In genomic region chr10:5805731-5806307, GRCm38 (mm10) we compare ENCODE assay signal across 8 mouse cellular contexts. TPM values are rescaled to one million over a fixed set of nuclear protein-coding genes. Genes with fewer than 3 reads are reported as not detected.
DNase-seq lines count a peak whose midpoint lies in the region; ATAC-seq and TF ChIP-seq lines count a peak whose summit lies in the region.

No protein-coding gene starts in this region.

- peak overlapping the region; percentile 96 for H3K9ac ChIP-seq in ES-E14 (ENCODE audit: insufficient read depth, low read depth, low read length, poor library complexity, severe bottlenecking)
- H3K9ac ChIP-seq in forebrain, embryonic 12.5 days = peak overlapping the region; percentile 58
- H3K9ac ChIP-seq in heart, postnatal 0 days (replicated peaks; ENCODE audit: low read depth, low read length) = peak overlapping the region; percentile 53
- H3K9ac ChIP-seq in liver, embryonic 15.5 days = peak overlapping the region; percentile 69
- peak overlapping the region; percentile 67 for H3K9ac ChIP-seq in neural tube, embryonic 11.5 days (ENCODE audit: low read length)
- H3K9ac ChIP-seq in stomach, postnatal 0 days (ENCODE audit: low read length) = peak overlapping the region; percentile 58

- peak overlapping the region; percentile 92 for H3K27ac ChIP-seq in ES-E14 (ENCODE audit: insufficient read depth, low read depth, low read length, poor library complexity, severe bottlenecking)
- H3K27ac ChIP-seq in forebrain, embryonic 12.5 days = peak overlapping the region; percentile 93
- H3K27ac ChIP-seq in heart, postnatal 0 days (ENCODE audit: low read depth) = peak overlapping the region; percentile 85
- H3K27ac ChIP-seq in liver, embryonic 15.5 days (replicated peaks) = peak overlapping the region; percentile 91
- no peak overlapping the region; the same call in 1 of the 2 replicates for H3K27ac ChIP-seq in neural tube, embryonic 11.5 days (ENCODE audit: low read depth, low read length)
- peak overlapping the region; percentile 84 for H3K27ac ChIP-seq in stomach, postnatal 0 days (replicated peaks)

- in situ Hi-C loops in ES-E14 (cut with MboI; ENCODE audit: low sequenced_read_pairs in 2 of 2, unreplicated experiment in 2 of 2) = no loop called here

- peak overlapping the region; percentile 87 for H3K4me2 ChIP-seq in forebrain, embryonic 12.5 days
- peak overlapping the region; percentile 74 for H3K4me2 ChIP-seq in heart, postnatal 0 days (ENCODE audit: low read depth, low read length)
- peak overlapping the region; percentile 76 for H3K4me2 ChIP-seq in liver, embryonic 15.5 days
- H3K4me2 ChIP-seq in neural tube, embryonic 11.5 days (ENCODE audit: low read depth) = peak overlapping the region; percentile 66
- H3K4me2 ChIP-seq in stomach, postnatal 0 days (replicated peaks; ENCODE audit: low read depth) = peak overlapping the region; percentile 59

- peaks cover 18% of the 10 kb centered on the region for H3K36me3 ChIP-seq in ES-E14 (ENCODE audit: control insufficient read depth, insufficient read depth, low read length, poor library complexity, severe bottlenecking)
- H3K36me3 ChIP-seq in forebrain, embryonic 12.5 days (replicated peaks) = peaks cover 15% of the 10 kb centered on the region
- H3K36me3 ChIP-seq in heart, postnatal 0 days (replicated peaks; ENCODE audit: control insufficient read depth, insufficient read depth, low read length) = peaks cover 14% of the 10 kb centered on the region
- peaks cover 34% of the 10 kb centered on the region for H3K36me3 ChIP-seq in liver, embryonic 15.5 days (replicated peaks)
- no peaks in the 10 kb centered on the region for H3K36me3 ChIP-seq in neural tube, embryonic 11.5 days (ENCODE audit: control insufficient read depth, insufficient read depth, low read length)
- H3K36me3 ChIP-seq in stomach, postnatal 0 days (ENCODE audit: control insufficient read depth, insufficient read depth, low read length) = no peaks in the 10 kb centered on the region

- TF ChIP-seq CTCF in heart, postnatal 0 days (IDR thresholded peaks at IDR 0.05; ENCODE audit: low read depth) = no peak
- no peak for TF ChIP-seq CTCF in stomach, postnatal 0 days (IDR thresholded peaks at IDR 0.05; ENCODE audit: low read depth)

- peak; percentile 93 for ATAC-seq in cerebellum, adult (ENCODE audit: insufficient number of reproducible peaks, low FRiP score, low TSS enrichment)
- peak; percentile 93 for ATAC-seq in forebrain, embryonic 12.5 days (ENCODE audit: low FRiP score)
- ATAC-seq in heart, postnatal 0 days (ENCODE audit: insufficient read depth, low read depth) = peak; percentile 94
- peak; percentile 88 for ATAC-seq in liver, embryonic 15.5 days (ENCODE audit: insufficient read depth)
- ATAC-seq in neural tube, embryonic 11.5 days (ENCODE audit: insufficient read depth, low FRiP score, low TSS enrichment) = peak; percentile 92
- ATAC-seq in stomach, postnatal 0 days (ENCODE audit: low FRiP score, low TSS enrichment) = peak; percentile 94

- no peaks in the 10 kb centered on the region for H3K9me3 ChIP-seq in ES-E14 (ENCODE audit: control insufficient read depth, insufficient read depth, low read depth, low read length)
- H3K9me3 ChIP-seq in forebrain, embryonic 12.5 days = no peaks in the 10 kb centered on the region
- no peaks in the 10 kb centered on the region for H3K9me3 ChIP-seq in heart, postnatal 0 days (replicated peaks; ENCODE audit: control insufficient read depth, low read length)
- no peaks in the 10 kb centered on the region for H3K9me3 ChIP-seq in liver, embryonic 15.5 days (replicated peaks)
- H3K9me3 ChIP-seq in neural tube, embryonic 11.5 days (ENCODE audit: control insufficient read depth, low read length) = no peaks in the 10 kb centered on the region
- no peaks in the 10 kb centered on the region for H3K9me3 ChIP-seq in stomach, postnatal 0 days (ENCODE audit: control insufficient read depth, low read length)

- WGBS in forebrain, embryonic 12.5 days = under 1% methylated on average over 43 of the region's 43 CpGs
- WGBS in heart, postnatal 0 days = under 1% methylated on average over 43 of the region's 43 CpGs
- WGBS in liver, embryonic 15.5 days (ENCODE audit: insufficient replicate concordance) = under 1% methylated on average over 43 of the region's 43 CpGs
- under 1% methylated on average over 43 of the region's 43 CpGs for WGBS in neural tube, embryonic 11.5 days
- under 1% methylated on average over 42 of the region's 43 CpGs for WGBS in stomach, postnatal 0 days

- H3K27me3 ChIP-seq in forebrain, embryonic 12.5 days = no peaks in the 10 kb centered on the region
- no peaks in the 10 kb centered on the region for H3K27me3 ChIP-seq in heart, postnatal 0 days (ENCODE audit: control insufficient read depth, insufficient read depth, low read length)
- no peaks in the 10 kb centered on the region for H3K27me3 ChIP-seq in liver, embryonic 15.5 days
- H3K27me3 ChIP-seq in neural tube, embryonic 11.5 days (ENCODE audit: control insufficient read depth, insufficient read depth, low read length) = no peaks in the 10 kb centered on the region
- no peaks in the 10 kb centered on the region for H3K27me3 ChIP-seq in stomach, postnatal 0 days (ENCODE audit: control insufficient read depth, insufficient read depth, low read length)

- DNase-seq in ES-E14 (ENCODE audit: low read depth, low spot score) = peak; percentile 93
- DNase-seq in heart, postnatal 0 days (ENCODE audit: low spot score) = peak; percentile 98
- DNase-seq in kidney, postnatal 36 days = peak; percentile 97
- DNase-seq in neural tube, embryonic 11.5 days (ENCODE audit: low spot score) = peak; percentile 98
- DNase-seq in stomach, postnatal 0 days (ENCODE audit: low spot score) = peak; percentile 98

- H3K4me1 ChIP-seq in ES-E14 (ENCODE audit: control insufficient read depth in 2 of 2, insufficient read depth in 2 of 2, low read length in 2 of 2, poor library complexity in 1 of 2) = peaks cover 4% of the 10 kb centered on the region in 2 experiments; a peak in 3 of 4 replicates
- peaks cover 38% of the 10 kb centered on the region for H3K4me1 ChIP-seq in forebrain, embryonic 12.5 days
- H3K4me1 ChIP-seq in heart, postnatal 0 days (ENCODE audit: control insufficient read depth, insufficient read depth) = peaks cover 19% of the 10 kb centered on the region
- peaks cover 41% of the 10 kb centered on the region for H3K4me1 ChIP-seq in liver, embryonic 15.5 days (replicated peaks)
- H3K4me1 ChIP-seq in neural tube, embryonic 11.5 days (ENCODE audit: control insufficient read depth, insufficient read depth, low read length) = peaks cover 7% of the 10 kb centered on the region
- H3K4me1 ChIP-seq in stomach, postnatal 0 days (replicated peaks; ENCODE audit: control insufficient read depth, insufficient read depth) = 0 out of 2 replicates have a peak, but pooled peaks cover 4% of the 10 kb centered on the region

- H3K4me3 ChIP-seq in ES-E14 (ENCODE audit: insufficient read depth in 1 of 2, low read depth in 1 of 2, low read length in 2 of 2, poor library complexity in 1 of 2, severe bottlenecking in 1 of 2) = peak overlapping the region; percentile 85 to 88
- peak overlapping the region; percentile 80 for H3K4me3 ChIP-seq in forebrain, embryonic 12.5 days (replicated peaks)
- H3K4me3 ChIP-seq in heart, postnatal 0 days (ENCODE audit: low read depth, low read length) = peak overlapping the region; percentile 77
- peak overlapping the region; percentile 93 for H3K4me3 ChIP-seq in liver, embryonic 15.5 days (replicated peaks)
- H3K4me3 ChIP-seq in neural tube, embryonic 11.5 days (ENCODE audit: low read depth, low read length) = peak overlapping the region; percentile 74
- H3K4me3 ChIP-seq in stomach, postnatal 0 days (ENCODE audit: low read depth, low read length) = peak overlapping the region; percentile 73

- peak; percentile 54; the same call in 1 of the 2 replicates for TF ChIP-seq EP300 in heart, postnatal 0 days (IDR thresholded peaks at IDR 0.05; ENCODE audit: low read depth)
- no peak for TF ChIP-seq EP300 in stomach, postnatal 0 days (optimal IDR thresholded peaks at IDR 0.05)

TF ChIP-seq in ES-E14, 5 proteins besides CTCF, POLR2A, EP300 and RAD21:
- peak; percentile 85 for TF ChIP-seq ZNF384 (IDR thresholded peaks at IDR 0.05; ENCODE audit: low read depth, low read length)
- no peak for TF ChIP-seq CHD2 (IDR thresholded peaks at IDR 0.05; ENCODE audit: low read depth, low read length)

RNA-seq across cellular contexts. Expression of gene Fbxo5, which starts 0.4 kb away (rescaled TPM):
- 60.7 and 62.8 TPM in 2 replicates for total RNA-seq in ES-E14 (2012; rRNA removed)
- polyA plus RNA-seq in forebrain, embryonic 12.5 days (2016; fragmentation: Nextera tagmentation; extraction: Ambion mirVana) = 82.4 and 93.9 TPM in 2 replicates
- total RNA-seq in heart, postnatal 0 days (2014; rRNA removed; ENCODE audit: low replicate concordance) = 11.0 and 11.2 TPM in 2 replicates
- 11.4 and 12.7 TPM in 2 replicates for polyA plus RNA-seq in heart, postnatal 0 days (2015; fragmentation: Nextera tagmentation; extraction: Ambion mirVana)
- 82.7 and 89.3 TPM in 2 replicates for polyA plus RNA-seq in liver, embryonic 15.5 days (2015; fragmentation: Nextera tagmentation; extraction: Ambion mirVana)
- 75.1 and 86.3 TPM in 2 replicates for polyA plus RNA-seq in neural tube, embryonic 11.5 days (2014; fragmentation: Nextera tagmentation; extraction: Ambion mirVana)
- polyA plus RNA-seq in stomach, postnatal 0 days (2015; fragmentation: Nextera tagmentation; extraction: Ambion mirVana) = 12.7 and 15.8 TPM in 2 replicates

RNA-seq across cellular contexts. Expression of gene Mtrf1l, which starts 17.9 kb away (rescaled TPM):
- 6.8 and 7.0 TPM in 2 replicates for total RNA-seq in ES-E14 (2012; rRNA removed)
- polyA plus RNA-seq in forebrain, embryonic 12.5 days (2016; fragmentation: Nextera tagmentation; extraction: Ambion mirVana) = 11.5 and 13.0 TPM in 2 replicates
- total RNA-seq in heart, postnatal 0 days (2014; rRNA removed; ENCODE audit: low replicate concordance) = 12.9 and 15.6 TPM in 2 replicates
- 9.5 and 11.4 TPM in 2 replicates for polyA plus RNA-seq in heart, postnatal 0 days (2015; fragmentation: Nextera tagmentation; extraction: Ambion mirVana)
- 6.0 and 6.6 TPM in 2 replicates for polyA plus RNA-seq in liver, embryonic 15.5 days (2015; fragmentation: Nextera tagmentation; extraction: Ambion mirVana)
- 11.7 and 12.3 TPM in 2 replicates for polyA plus RNA-seq in neural tube, embryonic 11.5 days (2014; fragmentation: Nextera tagmentation; extraction: Ambion mirVana)
- 8.4 and 10.0 TPM in 2 replicates for polyA plus RNA-seq in stomach, postnatal 0 days (2015; fragmentation: Nextera tagmentation; extraction: Ambion mirVana)
